Mouse (Mus musculus): ENCODE data around the gene Efna5. TPM values are rescaled to one million over a fixed set of nuclear protein-coding genes. Genes with fewer than 3 reads are reported as not detected.

The Efna5 gene
- total RNA-seq, 2 experiments from 2014 or later: not detected

GRCm38 (mm10) chr17:62628474-62628873 lies 252.6 kb downstream of the Efna5 start:
- no peak for ATAC-seq (replicated peaks; ENCODE audit: low FRiP score, low TSS enrichment, poor library complexity, severe bottlenecking)

DNA sequence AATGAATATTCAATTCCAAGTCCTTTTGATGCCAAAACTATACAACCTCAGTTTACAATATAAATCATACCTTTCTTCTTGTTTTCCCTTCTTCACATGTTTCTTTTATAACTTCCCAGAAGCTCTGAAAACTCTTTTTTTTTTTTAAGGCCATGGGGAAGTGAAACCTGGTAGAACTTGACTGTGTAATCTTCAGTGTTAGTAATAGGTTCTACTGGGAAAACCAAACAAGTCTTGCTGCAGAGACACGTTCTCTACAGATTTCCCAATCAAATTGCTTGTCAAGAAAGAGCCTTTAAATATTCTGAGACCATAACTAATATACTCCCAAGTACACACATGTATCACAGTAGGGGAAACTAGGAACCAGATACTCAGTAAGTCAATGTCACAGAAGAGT lies 253.6 kb downstream of the Efna5 start:
- ATAC-seq (replicated peaks; ENCODE audit: low FRiP score, low TSS enrichment, poor library complexity, severe bottlenecking): no peak

GRCm38 (mm10) chr17:62625646-62626020 lies 255.5 kb downstream of the Efna5 start:
- ATAC-seq (replicated peaks; ENCODE audit: low FRiP score, low TSS enrichment, poor library complexity, severe bottlenecking): no peak

GRCm38 (mm10) chr17:62624804-62625645 lies 256.1 kb downstream of the Efna5 start:
- no peak for ATAC-seq (replicated peaks; ENCODE audit: low FRiP score, low TSS enrichment, poor library complexity, severe bottlenecking)

DNA sequence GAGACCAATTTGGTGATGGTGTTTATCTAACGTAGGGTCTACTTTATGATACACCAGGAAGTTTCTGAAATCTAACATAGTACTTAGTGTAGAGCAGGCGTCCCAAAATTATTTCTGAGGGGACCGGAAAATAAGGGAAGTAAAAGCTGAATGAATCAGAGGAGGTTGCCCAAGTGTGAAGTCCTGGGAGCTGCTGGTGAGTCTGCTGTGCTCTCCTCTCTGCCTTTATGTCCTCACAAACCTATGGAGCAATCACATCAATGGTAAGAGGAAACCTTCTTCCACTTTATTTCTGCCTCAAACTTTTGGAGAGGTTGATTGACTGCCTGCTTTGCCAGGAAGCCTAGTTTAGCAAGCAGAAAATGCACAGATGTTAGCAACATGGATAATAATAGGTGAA lies 257.9 kb downstream of the Efna5 start:
- no peak for ATAC-seq (replicated peaks; ENCODE audit: low FRiP score, low TSS enrichment, poor library complexity, severe bottlenecking)

DNA sequence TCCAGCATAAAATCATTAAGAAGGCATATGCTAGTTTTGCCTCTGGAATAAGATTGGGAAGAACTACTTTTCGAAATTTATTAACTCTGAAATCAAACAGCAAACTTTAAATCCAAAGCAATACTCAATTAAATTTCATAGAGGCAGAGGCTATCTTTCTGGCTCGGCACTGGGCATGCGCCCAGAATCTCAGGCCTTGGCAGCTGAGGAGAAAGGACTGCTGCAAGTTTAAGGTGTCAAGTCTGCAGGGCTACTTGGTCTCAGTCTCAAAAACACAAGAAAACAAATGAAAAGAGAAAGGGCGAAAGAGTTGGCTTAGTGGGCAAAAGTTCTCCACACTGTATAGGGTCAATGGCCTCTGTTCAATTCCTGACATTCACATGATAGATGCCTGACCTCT lies 258.6 kb downstream of the Efna5 start:
- no peak for ATAC-seq (replicated peaks; ENCODE audit: low FRiP score, low TSS enrichment, poor library complexity, severe bottlenecking)

- ATAC-seq (replicated peaks; ENCODE audit: low FRiP score, low TSS enrichment, poor library complexity, severe bottlenecking): no peak
Measured at GRCm38 (mm10) chr17:62615159-62615558, 266.0 kb downstream of the Efna5 start.

DNA sequence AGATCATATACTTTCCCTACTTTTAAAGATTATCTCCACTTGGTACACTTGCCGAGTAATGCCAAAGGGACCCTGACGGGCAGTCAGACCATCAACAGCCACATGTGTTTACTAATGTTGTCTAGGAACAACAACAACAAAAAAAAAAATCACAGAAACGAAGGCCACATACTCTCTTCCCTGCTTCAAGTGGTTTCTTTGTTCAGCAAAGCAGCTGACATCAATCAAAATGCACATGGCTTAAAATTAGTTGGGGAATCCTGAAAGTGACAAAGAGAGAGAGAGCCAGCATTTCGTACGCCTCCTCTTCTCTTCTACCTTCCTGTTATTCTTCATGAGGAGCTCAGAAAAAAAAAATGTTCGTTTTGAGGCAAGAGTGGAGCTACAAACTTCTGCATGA lies 266.4 kb downstream of the Efna5 start:
- ATAC-seq (replicated peaks; ENCODE audit: low FRiP score, low TSS enrichment, poor library complexity, severe bottlenecking): no peak

DNA sequence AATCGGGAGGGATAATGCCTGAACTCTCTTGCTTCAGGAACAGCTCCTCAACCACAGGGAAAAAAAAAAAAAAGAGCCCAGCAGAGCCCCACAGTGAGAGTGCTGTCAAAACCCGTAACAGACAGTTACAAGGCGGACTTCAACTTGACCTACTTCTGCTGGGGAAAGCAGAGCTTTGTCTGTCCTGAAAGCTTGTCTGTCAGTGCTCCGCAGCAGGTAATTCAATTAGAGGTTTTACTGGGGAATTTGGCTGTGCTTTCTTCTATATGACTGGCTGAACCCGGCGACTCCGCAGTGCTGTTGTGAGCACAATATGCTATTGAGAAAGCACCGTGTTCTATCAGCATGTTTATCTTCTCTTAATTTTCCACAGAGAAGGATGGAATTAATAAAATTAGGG lies 266.9 kb downstream of the Efna5 start:
- ATAC-seq (replicated peaks; ENCODE audit: low FRiP score, low TSS enrichment, poor library complexity, severe bottlenecking): no peak

GRCm38 (mm10) chr17:62613232-62613631 lies 267.9 kb downstream of the Efna5 start:
- no peak for ATAC-seq (replicated peaks; ENCODE audit: low FRiP score, low TSS enrichment, poor library complexity, severe bottlenecking)

DNA sequence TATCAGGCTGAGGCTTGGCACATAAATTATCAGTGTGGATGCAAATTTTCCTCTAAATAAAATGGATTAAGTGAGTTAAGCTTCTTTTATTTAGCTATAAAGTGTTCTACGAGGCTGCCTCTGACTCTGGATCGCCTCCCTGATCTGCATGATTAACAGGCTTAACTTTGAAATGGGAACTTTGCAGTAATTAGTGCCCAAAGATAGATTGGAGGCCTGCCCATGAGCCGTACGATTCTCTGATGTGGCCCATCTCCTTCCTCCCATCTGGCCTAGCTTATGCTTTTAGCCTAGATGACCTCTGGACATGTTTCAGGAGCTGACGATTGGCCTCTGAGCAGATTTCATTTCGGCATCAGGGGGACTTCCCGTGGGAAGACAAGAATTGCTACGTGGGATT lies 273.0 kb downstream of the Efna5 start:
- no peak for ATAC-seq (replicated peaks; ENCODE audit: low FRiP score, low TSS enrichment, poor library complexity, severe bottlenecking)

DNA sequence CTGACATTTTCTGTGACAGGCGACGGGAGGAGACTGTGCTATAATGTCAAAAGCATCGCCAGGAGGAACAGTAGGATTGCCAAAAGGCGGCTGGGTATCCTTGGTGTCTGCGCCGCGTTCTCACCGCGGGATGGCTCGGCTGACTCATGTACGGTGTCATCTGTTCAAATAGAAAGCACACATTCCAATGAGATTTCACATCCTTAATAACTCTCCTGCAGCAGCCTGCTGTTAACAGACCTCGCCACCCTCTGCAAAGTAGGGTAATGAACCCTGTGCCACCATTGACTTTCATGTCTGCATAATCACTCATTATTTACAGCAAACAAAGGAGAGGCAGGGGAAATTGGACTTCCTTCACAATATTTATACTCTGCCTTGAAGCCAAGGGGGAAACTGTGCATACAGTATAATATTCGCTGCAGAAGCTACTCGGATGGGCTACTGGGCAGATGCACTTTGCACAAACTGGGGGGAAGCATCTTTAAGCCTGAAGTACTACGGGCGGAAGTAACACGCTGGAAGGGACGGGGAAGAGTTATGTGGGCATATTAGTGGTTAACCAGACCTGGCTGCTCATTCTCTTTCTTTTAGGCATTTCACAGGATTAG lies 273.7 kb downstream of the Efna5 start:
- ATAC-seq (replicated peaks; ENCODE audit: low FRiP score, low TSS enrichment, poor library complexity, severe bottlenecking): no peak

DNA sequence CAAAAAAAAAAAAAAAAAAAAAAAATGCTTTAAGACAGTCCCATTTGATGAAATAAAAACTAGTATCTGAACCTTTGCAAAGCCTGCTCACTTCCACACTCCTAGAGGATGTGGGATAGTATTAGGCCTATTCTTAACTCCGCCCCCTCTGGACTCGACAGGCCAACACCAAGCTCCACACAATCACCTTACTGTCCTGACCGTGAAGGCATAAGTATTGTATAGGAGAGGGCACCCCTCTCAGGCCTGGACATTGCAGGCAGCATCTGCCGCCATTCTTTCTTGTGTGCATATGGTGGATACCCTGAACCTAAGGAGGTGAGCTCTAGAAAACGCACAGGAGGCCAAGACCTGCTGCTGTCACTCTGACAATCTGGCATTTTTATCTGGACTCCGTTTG lies 274.4 kb downstream of the Efna5 start:
- ATAC-seq (replicated peaks; ENCODE audit: low FRiP score, low TSS enrichment, poor library complexity, severe bottlenecking): no peak

DNA sequence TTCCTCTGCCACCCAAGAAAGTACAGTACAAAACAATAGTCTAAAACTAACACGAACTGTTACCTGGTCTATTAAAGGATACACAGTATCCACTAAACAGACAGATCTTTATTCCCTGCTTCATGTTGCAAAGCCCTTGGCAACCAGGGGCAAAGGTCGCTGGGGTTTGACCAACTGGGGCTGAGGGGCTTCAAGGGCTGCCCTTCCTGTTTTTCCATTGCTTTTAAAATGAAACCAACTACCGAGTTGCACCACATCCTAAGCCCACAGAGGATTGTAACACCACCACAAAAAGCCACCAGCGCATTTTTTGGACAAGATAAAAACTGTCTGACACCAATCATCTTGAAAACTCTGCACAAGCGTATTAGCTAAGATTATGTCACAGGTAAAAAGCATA lies 276.8 kb downstream of the Efna5 start:
- ATAC-seq (replicated peaks; ENCODE audit: low FRiP score, low TSS enrichment, poor library complexity, severe bottlenecking): no peak

DNA sequence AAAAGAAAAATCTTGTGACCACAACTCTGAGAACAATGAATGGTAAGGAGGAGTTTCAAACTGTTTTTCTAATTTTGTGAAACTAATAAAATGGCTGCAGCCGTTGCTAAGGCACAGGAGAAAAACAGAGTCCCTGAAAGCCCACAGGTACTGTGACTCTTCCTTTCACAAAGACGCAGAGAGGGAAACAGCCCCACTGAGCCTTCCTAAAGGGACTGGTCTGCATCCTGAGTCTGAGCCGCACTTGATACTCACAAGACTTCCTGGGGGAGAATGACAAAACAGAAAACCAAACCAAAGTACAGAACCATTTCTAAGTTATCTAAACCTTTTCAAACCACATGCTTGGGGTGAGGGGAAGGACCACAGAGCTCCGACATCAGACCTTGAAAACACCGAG lies 277.5 kb downstream of the Efna5 start:
- ATAC-seq (replicated peaks; ENCODE audit: low FRiP score, low TSS enrichment, poor library complexity, severe bottlenecking): peak; percentile 37; the same call in 1 of the 2 replicates

DNA sequence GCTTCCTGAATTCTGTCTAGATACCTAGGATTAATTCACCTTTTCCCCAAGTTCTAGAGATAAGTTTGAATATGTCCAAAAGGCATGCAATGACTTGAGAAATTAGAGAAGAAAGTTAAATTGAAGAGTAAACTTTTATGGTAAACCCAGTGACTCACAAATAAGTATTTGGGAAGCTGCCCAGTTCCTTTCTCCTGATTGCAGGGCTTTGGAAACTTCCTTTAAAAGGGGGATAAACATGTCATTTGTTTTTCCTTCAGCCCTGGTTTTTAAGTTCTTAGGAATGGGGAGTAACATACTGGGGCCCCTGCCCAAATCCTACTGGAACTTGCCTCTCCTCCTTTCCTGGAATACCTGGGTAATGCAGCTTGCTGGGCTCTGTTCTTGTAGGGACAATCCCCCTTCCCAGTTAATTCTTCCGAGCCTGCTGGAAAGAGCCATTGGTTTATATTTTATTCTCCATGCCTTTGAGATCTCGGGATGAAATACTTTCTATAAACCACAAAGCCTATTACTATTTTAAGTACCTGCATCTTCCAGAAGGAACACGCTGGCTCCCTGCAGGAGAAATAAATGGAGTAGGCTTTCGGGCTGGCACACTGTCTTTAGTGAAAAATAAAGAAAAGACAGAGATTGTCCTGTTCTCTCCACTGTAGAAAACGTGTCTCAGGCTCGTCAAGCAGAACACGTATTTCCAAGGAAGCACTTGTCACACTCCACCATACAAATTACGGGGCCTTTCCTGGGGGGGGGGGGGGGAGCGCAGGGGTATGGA lies 282.2 kb downstream of the Efna5 start:
- no peak for ATAC-seq (replicated peaks; ENCODE audit: low FRiP score, low TSS enrichment, poor library complexity, severe bottlenecking)

- no peak for ATAC-seq (replicated peaks; ENCODE audit: low FRiP score, low TSS enrichment, poor library complexity, severe bottlenecking)
Measured at GRCm38 (mm10) chr17:62592436-62593074, 288.6 kb downstream of the Efna5 start.

- ATAC-seq (replicated peaks; ENCODE audit: low FRiP score, low TSS enrichment, poor library complexity, severe bottlenecking): no peak
Measured at GRCm38 (mm10) chr17:62591581-62592435, 289.3 kb downstream of the Efna5 start.

All from megakaryocyte-erythroid progenitor cell, adult 5-6 weeks (primary cell).